Mouse (Mus musculus) midbrain, embryonic 12.5 days (tissue): ENCODE data around the gene Kank1. TPM values are rescaled to one million over a fixed set of nuclear protein-coding genes. Genes with fewer than 3 reads are reported as not detected.
A peak's percentile ranks its signal among the peaks of the same experiment; 100 is the strongest.

ENCODE experiments used
- ATAC-seq: fragments of 200-750 bp; cut with Nextera tagmentation; 2 replicates; pipeline ENCODE4 v1.8.0; 2017; ENCODE audit warnings: low read depth, moderate TSS enrichment, moderate library complexity; ENCODE audit not compliant: low FRiP score
- H3K27ac ChIP-seq: fragments of 300-500 bp; sonication (generic); replicated peaks from 2 replicates; pipeline ENCODE4 v1.5.1; 2016; ENCODE audit warnings: mild to moderate bottlenecking
- H3K27me3 ChIP-seq: fragments of 300-500 bp; sonication (generic); 2 replicates; pipeline ENCODE4 v1.6.1; 2016; ENCODE audit warnings: mild to moderate bottlenecking
- H3K36me3 ChIP-seq: fragments of 300-500 bp; sonication (generic); 2 replicates; pipeline ENCODE4 v1.6.1; 2016
- H3K4me1 ChIP-seq: fragments of 300-500 bp; sonication (generic); 2 replicates; pipeline ENCODE4 v1.6.1; 2016
- H3K4me2 ChIP-seq: fragments of 300-500 bp; sonication (generic); replicated peaks from 2 replicates; pipeline ENCODE4 v1.6.1; 2016; ENCODE audit warnings: mild to moderate bottlenecking, moderate library complexity
- H3K4me3 ChIP-seq: fragments of 300-500 bp; sonication (generic); 2 replicates; pipeline ENCODE4 v1.5.1; 2016; ENCODE audit warnings: mild to moderate bottlenecking
- H3K9ac ChIP-seq: fragments of 300-500 bp; sonication (generic); replicated peaks from 2 replicates; pipeline ENCODE4 v1.6.1; 2016; ENCODE audit warnings: mild to moderate bottlenecking, moderate library complexity
- H3K9me3 ChIP-seq: fragments of 300-500 bp; sonication (generic); 2 replicates; pipeline ENCODE4 v1.6.1; 2016; ENCODE audit warnings: mild to moderate bottlenecking
- WGBS: fragments of 180-500 bp; shearing (Covaris S2); methylation state at CpG from one replicate; pipeline ENCODE4 v1.1.7; 2016; 5-methylcytosine and 5-hydroxymethylcytosine counted together
- polyA plus RNA-seq: library from polyadenylated mRNA; unstranded; fragments of >200 nt; fragmentation: Nextera tagmentation; extraction: Ambion mirVana; gene quantifications from 2 replicates; pipeline ENCODE4 v1.2.1, GENCODE M21; 2016

Gene Kank1
- polyA plus RNA-seq, 1 experiment from 2014 or later = 14.4 TPM

- H3K4me3 ChIP-seq = no peak overlapping the region
- no peaks in the 10 kb centered on the region for H3K36me3 ChIP-seq
- H3K27me3 ChIP-seq = no peaks in the 10 kb centered on the region
- H3K27ac ChIP-seq = no peak overlapping the region
- no peak overlapping the region for H3K9ac ChIP-seq
- no peak overlapping the region for H3K4me2 ChIP-seq
- 0 out of 2 replicates have a peak, but pooled peaks cover 3% of the 10 kb centered on the region for H3K4me1 ChIP-seq
- ATAC-seq = no peak
- 98% methylated on average over 3 of the region's 3 CpGs for WGBS
- no peaks in the 10 kb centered on the region for H3K9me3 ChIP-seq
Measured at GRCm38 (mm10) chr19:25253628-25254027, 16.9 kb downstream of the Kank1 start.

GRCm38 (mm10) chr19:25258321-25258720 is 21.5 kb downstream of the Kank1 start:
- WGBS = 90% methylated on average over 6 of the region's 6 CpGs
- Histone ChIP-seq H3K4me1 (no peaks in the 10 kb centered on the region), H3K27me3 (no peaks in the 10 kb centered on the region), H3K36me3 (no peaks in the 10 kb centered on the region), H3K27ac (no peak overlapping the region), H3K9ac (no peak overlapping the region), H3K4me2 (no peak overlapping the region), H3K4me3 (no peak overlapping the region), H3K9me3 (no peaks in the 10 kb centered on the region)
- ATAC-seq = no peak

DNA sequence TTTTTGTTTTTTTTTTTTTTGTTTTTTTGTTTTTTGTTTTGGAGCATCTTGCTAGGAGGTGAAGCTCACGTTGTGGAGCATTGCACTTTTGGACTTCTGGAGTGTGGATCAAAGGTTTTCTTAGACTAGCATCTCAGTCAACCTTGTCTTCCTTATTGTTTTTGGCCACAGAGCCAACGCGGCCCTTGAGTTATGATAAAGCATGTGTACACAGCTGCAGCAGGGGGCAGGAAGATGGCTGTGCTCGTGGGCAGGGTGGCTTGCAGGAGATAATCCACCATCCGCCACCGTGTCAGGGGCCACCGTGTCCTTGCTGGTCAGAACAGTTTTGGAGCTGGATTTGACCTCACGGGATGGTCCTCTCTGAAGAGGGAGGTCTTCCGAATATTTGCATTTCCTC is 29.4 kb downstream of the Kank1 start:
- H3K36me3 ChIP-seq = no peaks in the 10 kb centered on the region
- H3K4me2 ChIP-seq = peak overlapping the region; percentile 19; the same call in 1 of the 2 replicates
- H3K27me3 ChIP-seq = peaks cover 5% of the 10 kb centered on the region; the same call in 1 of the 2 replicates
- H3K27ac ChIP-seq = no peak overlapping the region
- no peak for ATAC-seq
- WGBS = 18% methylated on average over 9 of the region's 9 CpGs
- H3K4me3 ChIP-seq = no peak overlapping the region
- H3K9ac ChIP-seq = no peak overlapping the region
- no peaks in the 10 kb centered on the region; the same call in 1 of the 2 replicates for H3K4me1 ChIP-seq
- no peaks in the 10 kb centered on the region for H3K9me3 ChIP-seq

- no peak overlapping the region for H3K4me2 ChIP-seq
Measured at GRCm38 (mm10) chr19:25267247-25267646, 30.5 kb downstream of the Kank1 start.

GRCm38 (mm10) chr19:25268532-25268931 is 31.8 kb downstream of the Kank1 start:
- Histone ChIP-seq H3K36me3 (no peaks in the 10 kb centered on the region), H3K9me3 (no peaks in the 10 kb centered on the region), H3K4me2 (no peak overlapping the region), H3K27ac (no peak overlapping the region), H3K27me3 (peaks cover 5% of the 10 kb centered on the region; the same call in 1 of the 2 replicates), H3K9ac (no peak overlapping the region), H3K4me1 (no peaks in the 10 kb centered on the region; the same call in 1 of the 2 replicates), H3K4me3 (no peak overlapping the region)
- ATAC-seq = no peak
- 85% methylated on average over 6 of the region's 6 CpGs for WGBS

More at GRCm38 (mm10) chr19:25267247-25267646, 30.5 kb downstream of the Kank1 start:
- Histone ChIP-seq H3K4me1 (no peaks in the 10 kb centered on the region; the same call in 1 of the 2 replicates), H3K9ac (no peak overlapping the region), H3K4me3 (no peak overlapping the region), H3K27ac (no peak overlapping the region), H3K9me3 (no peaks in the 10 kb centered on the region), H3K36me3 (no peaks in the 10 kb centered on the region), H3K27me3 (peaks cover 5% of the 10 kb centered on the region; the same call in 1 of the 2 replicates)
- 27% methylated on average over 6 of the region's 6 CpGs for WGBS
- ATAC-seq = no peak

- H3K9me3 ChIP-seq = no peaks in the 10 kb centered on the region
- no peak overlapping the region for H3K4me3 ChIP-seq
- no peaks in the 10 kb centered on the region for H3K36me3 ChIP-seq
- WGBS = 72% methylated on average over 9 of the region's 9 CpGs
- no peak overlapping the region for H3K4me2 ChIP-seq
- no peaks in the 10 kb centered on the region; the same call in 1 of the 2 replicates for H3K4me1 ChIP-seq
- no peak overlapping the region for H3K9ac ChIP-seq
- no peak overlapping the region for H3K27ac ChIP-seq
- peaks cover 5% of the 10 kb centered on the region; the same call in 1 of the 2 replicates for H3K27me3 ChIP-seq
- no peak for ATAC-seq
Measured at GRCm38 (mm10) chr19:25271591-25271990, 34.8 kb downstream of the Kank1 start.

DNA sequence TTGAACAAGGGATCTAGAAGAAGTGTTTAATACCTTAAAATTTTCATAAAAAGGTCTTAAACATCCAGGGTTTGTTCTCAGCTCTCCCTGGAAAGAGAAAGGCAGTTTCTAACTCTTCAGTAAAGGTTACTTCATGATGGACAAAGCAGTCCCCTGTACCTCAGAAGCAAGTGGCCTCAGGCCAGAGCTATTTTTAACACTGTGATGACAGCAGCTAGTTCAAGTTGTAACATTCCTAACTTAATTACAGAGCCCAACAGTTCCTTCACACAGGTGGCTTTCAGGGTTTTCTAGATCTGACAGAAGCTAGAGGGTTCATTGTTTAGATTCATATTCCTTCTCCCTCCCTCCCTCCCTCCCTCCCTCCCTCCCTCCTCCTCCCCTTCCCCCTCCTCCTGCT is 36.4 kb downstream of the Kank1 start:
- no peak overlapping the region for H3K9ac ChIP-seq
- no peaks in the 10 kb centered on the region for H3K36me3 ChIP-seq
- no peaks in the 10 kb centered on the region for H3K27me3 ChIP-seq
- H3K4me1 ChIP-seq = no peaks in the 10 kb centered on the region; the same call in 1 of the 2 replicates
- H3K4me2 ChIP-seq = no peak overlapping the region
- no peak for ATAC-seq
- H3K4me3 ChIP-seq = no peak overlapping the region
- no peaks in the 10 kb centered on the region for H3K9me3 ChIP-seq
- no peak overlapping the region for H3K27ac ChIP-seq

DNA sequence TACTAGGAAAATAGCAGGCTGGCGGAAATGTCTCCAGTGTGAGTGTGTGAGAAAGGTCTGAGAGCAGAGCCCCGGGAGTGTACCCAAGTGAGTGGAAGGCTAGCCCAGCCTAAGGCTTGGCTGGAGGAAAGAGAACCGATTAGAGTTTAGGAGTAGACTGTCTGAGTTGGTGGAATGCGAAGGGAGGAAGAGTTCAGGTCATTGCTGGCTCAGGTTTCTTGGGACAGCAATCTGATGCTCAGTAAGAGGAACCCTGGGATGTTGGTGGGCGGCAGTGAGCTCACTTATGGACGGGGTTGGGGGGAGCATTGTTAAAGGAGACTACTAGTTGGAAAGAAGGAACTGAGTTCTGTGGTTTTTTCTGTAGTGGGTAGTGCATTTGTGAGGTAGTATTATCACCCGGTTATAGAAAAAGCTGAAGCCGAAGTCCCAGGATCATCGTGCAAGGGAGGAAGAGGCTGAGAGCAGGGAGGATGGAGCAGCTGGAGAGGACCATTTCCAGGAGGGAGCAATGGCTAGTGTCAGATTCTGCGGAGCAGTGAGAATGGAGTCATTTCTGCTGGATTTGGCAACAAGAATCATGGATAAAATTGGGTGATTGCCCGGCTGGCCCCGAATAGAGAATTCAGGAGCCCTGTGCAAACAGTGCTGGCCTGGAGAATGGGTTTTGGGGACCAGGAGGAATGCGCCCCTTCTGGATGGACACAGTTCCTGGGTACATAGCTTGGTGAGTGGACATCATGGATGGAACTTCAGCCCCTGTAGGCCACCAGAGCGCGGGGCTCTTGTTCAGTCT is 40.0 kb downstream of the Kank1 start:
- Histone ChIP-seq H3K4me1 (no peaks in the 10 kb centered on the region), H3K36me3 (no peaks in the 10 kb centered on the region), H3K27ac (no peak overlapping the region), H3K4me2 (no peak overlapping the region), H3K9ac (no peak overlapping the region), H3K27me3 (no peaks in the 10 kb centered on the region), H3K9me3 (no peaks in the 10 kb centered on the region), H3K4me3 (no peak overlapping the region)
- no peak for ATAC-seq
- 89% methylated on average over 15 of the region's 15 CpGs for WGBS

- H3K4me1 ChIP-seq = no peaks in the 10 kb centered on the region
- H3K27ac ChIP-seq = no peak overlapping the region
- H3K4me3 ChIP-seq = no peak overlapping the region
- no peaks in the 10 kb centered on the region for H3K27me3 ChIP-seq
- no peak for ATAC-seq
- WGBS = 76% methylated on average over 5 of the region's 5 CpGs
- H3K4me2 ChIP-seq = no peak overlapping the region
- H3K9me3 ChIP-seq = no peaks in the 10 kb centered on the region
- H3K9ac ChIP-seq = no peak overlapping the region
- H3K36me3 ChIP-seq = no peaks in the 10 kb centered on the region
Measured at GRCm38 (mm10) chr19:25277761-25278160, 41.0 kb downstream of the Kank1 start.

DNA sequence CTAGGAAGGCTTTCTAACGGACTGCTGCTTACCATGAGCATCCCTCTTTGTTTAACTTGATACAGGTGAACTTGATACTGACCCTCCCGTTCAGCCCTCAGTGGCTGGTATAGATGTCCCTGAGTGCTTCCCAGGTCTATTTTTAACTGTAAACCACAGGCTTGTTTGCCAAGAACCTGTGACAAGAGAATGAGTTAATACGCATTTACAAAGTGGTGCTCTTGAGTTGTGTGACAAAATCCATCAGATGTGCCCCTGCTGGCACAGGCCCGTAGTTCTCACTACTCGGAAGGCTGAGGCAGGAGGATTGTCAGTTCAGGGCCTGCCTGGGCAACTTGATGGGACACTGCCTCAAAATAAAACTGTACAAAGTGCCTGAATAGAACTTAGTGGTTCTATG is 42.8 kb downstream of the Kank1 start:
- ATAC-seq = no peak
- Histone ChIP-seq H3K4me3 (no peak overlapping the region), H3K9me3 (no peaks in the 10 kb centered on the region), H3K27me3 (no peaks in the 10 kb centered on the region), H3K36me3 (no peaks in the 10 kb centered on the region), H3K9ac (no peak overlapping the region), H3K4me1 (no peaks in the 10 kb centered on the region), H3K27ac (no peak overlapping the region), H3K4me2 (no peak overlapping the region)
- WGBS = 90% methylated on average over 5 of the region's 5 CpGs

GRCm38 (mm10) chr19:25283665-25284064 is 46.9 kb downstream of the Kank1 start:
- Histone ChIP-seq H3K4me2 (no peak overlapping the region), H3K27ac (no peak overlapping the region), H3K27me3 (no peaks in the 10 kb centered on the region), H3K9me3 (no peaks in the 10 kb centered on the region), H3K9ac (no peak overlapping the region), H3K4me3 (no peak overlapping the region), H3K4me1 (peaks cover 8% of the 10 kb centered on the region), H3K36me3 (no peaks in the 10 kb centered on the region)
- ATAC-seq = no peak
- WGBS = 86% methylated on average over 2 of the region's 2 CpGs

DNA sequence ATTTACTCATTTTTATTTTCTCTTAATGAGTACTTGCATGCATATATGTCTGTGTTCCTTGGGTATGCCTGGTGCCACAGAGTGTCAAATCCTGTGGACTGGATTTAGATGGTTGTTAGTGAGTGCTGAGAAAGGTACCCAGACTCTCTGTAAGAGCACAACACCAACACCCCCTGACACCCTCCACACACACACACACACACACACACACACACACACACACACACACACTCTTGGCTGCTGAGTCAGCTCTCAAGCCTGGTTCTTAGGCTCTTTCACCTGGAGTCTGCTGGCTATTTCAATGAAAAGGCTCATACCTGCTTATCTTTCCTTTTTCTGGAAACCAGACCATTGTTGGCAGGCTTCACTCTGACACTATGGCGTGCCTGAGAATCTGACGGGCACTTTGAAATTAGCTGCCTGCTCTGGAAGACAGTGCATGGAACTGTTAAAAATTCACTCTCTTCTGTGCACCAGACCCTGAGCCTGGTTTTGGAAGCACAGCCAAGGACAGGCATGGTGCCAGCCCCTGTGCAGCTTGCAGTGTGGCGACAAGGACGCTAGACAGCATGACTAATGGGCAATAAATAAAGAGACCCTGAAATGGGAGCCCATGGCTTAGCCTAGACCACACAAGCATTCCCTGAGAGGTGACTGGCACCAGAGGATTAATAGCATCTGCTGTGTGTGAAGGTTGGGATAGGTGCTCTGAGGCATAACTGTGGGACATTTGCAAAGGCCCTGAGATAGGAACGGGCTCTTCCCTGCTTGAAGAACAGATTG is 49.2 kb downstream of the Kank1 start:
- Histone ChIP-seq H3K4me1 (peaks cover 8% of the 10 kb centered on the region), H3K36me3 (no peaks in the 10 kb centered on the region), H3K4me3 (no peak overlapping the region), H3K9me3 (no peaks in the 10 kb centered on the region), H3K4me2 (no peak overlapping the region), H3K27me3 (no peaks in the 10 kb centered on the region), H3K27ac (no peak overlapping the region), H3K9ac (no peak overlapping the region)
- peak; percentile 62; the same call in 1 of the 2 replicates for ATAC-seq
- WGBS = 61% methylated on average over 5 of the region's 5 CpGs
